Mouse (Mus musculus) ES-Bruce4 (cell line): ENCODE measurements around the gene Zfp316. TPM values are rescaled to one million over a fixed set of nuclear protein-coding genes. Genes with fewer than 3 reads are reported as not detected.

Experiments used
- H3K27ac ChIP-seq: 2 replicates; pipeline ENCODE4 v1.5.1; 2012; ENCODE audit warnings: low read length, inconsistent platforms; ENCODE audit not compliant: insufficient read depth
- H3K27me3 ChIP-seq: 2 replicates; pipeline ENCODE4 v1.6.1; 2012; ENCODE audit warnings: mild to moderate bottlenecking, low read length, inconsistent platforms; ENCODE audit not compliant: control insufficient read depth, poor library complexity, insufficient read depth, severe bottlenecking
- H3K36me3 ChIP-seq: 2 replicates; pipeline ENCODE4 v1.6.1; 2012; ENCODE audit warnings: inconsistent platforms, mild to moderate bottlenecking, low read length, moderate library complexity; ENCODE audit not compliant: control insufficient read depth, poor library complexity, insufficient read depth, severe bottlenecking
- H3K4me1 ChIP-seq: one replicate; pipeline ENCODE4 v1.8.1; 2011; ENCODE audit warnings: low read length; ENCODE audit not compliant: control insufficient read depth, insufficient read depth
- H3K4me3 ChIP-seq: 2 replicates; pipeline ENCODE4 v1.5.1; 2011; ENCODE audit warnings: low read depth, mild to moderate bottlenecking, low read length
- H3K9ac ChIP-seq: 2 replicates; pipeline ENCODE4 v1.6.1; 2012; ENCODE audit warnings: low read depth, mild to moderate bottlenecking, inconsistent platforms; ENCODE audit not compliant: poor library complexity, severe bottlenecking
- H3K9me3 ChIP-seq: replicated peaks from 2 replicates; pipeline ENCODE4 v1.6.1; 2012; ENCODE audit warnings: mild to moderate bottlenecking, low read length, inconsistent platforms; ENCODE audit not compliant: control insufficient read depth, poor library complexity, insufficient read depth, severe bottlenecking
- CTCF ChIP-seq: IDR thresholded peaks from one replicate; pipeline ENCODE4 v1.8.1; 2011; ENCODE audit warnings: low read depth, low read length
- EP300 ChIP-seq: IDR thresholded peaks from 2 replicates; pipeline ENCODE4 v1.6.1; 2011; ENCODE audit warnings: low read depth, low read length; ENCODE audit not compliant: insufficient read depth
- POLR2A ChIP-seq: IDR thresholded peaks from one replicate; pipeline ENCODE4 v1.8.1; 2011; ENCODE audit warnings: low read length; ENCODE audit not compliant: insufficient read depth
- polyA plus RNA-seq: library from polyadenylated mRNA; stranded (reverse); fragments of >200 nt; gene quantifications from 2 replicates; pipeline ENCODE4 v1.2.4, GENCODE M21; 2011; ENCODE audit warnings: low read depth; ENCODE audit not compliant: missing spikeins, insufficient read depth, insufficient read length

The Zfp316 gene
- polyA plus RNA-seq, 1 experiment, result 2.3 TPM

GRCm38 (mm10) chr5:143254487-143255130 is 15.2 kb downstream of the Zfp316 start:
- Histone ChIP-seq H3K4me1 (no peaks in the 10 kb centered on the region), H3K4me3 (peak overlapping the region; percentile 60), H3K36me3 (no peaks in the 10 kb centered on the region), H3K27me3 (peaks cover 14% of the 10 kb centered on the region), H3K9ac (peak overlapping the region; percentile 64), H3K27ac (no peak overlapping the region), H3K9me3 (no peaks in the 10 kb centered on the region)
- TF ChIP-seq EP300, result no peak
- no peak for TF ChIP-seq POLR2A
- TF ChIP-seq CTCF, result no peak

- peak overlapping the region; percentile 64 for H3K9ac ChIP-seq
- H3K27ac ChIP-seq, result no peak overlapping the region
- peak overlapping the region; percentile 60 for H3K4me3 ChIP-seq
- peaks cover 14% of the 10 kb centered on the region for H3K27me3 ChIP-seq
- TF ChIP-seq CTCF (no peak), EP300 (no peak), POLR2A (no peak)
- H3K4me1 ChIP-seq, result no peaks in the 10 kb centered on the region
- H3K9me3 ChIP-seq, result no peaks in the 10 kb centered on the region
- no peaks in the 10 kb centered on the region for H3K36me3 ChIP-seq
Measured at GRCm38 (mm10) chr5:143253881-143254486, 15.8 kb downstream of the Zfp316 start.

DNA sequence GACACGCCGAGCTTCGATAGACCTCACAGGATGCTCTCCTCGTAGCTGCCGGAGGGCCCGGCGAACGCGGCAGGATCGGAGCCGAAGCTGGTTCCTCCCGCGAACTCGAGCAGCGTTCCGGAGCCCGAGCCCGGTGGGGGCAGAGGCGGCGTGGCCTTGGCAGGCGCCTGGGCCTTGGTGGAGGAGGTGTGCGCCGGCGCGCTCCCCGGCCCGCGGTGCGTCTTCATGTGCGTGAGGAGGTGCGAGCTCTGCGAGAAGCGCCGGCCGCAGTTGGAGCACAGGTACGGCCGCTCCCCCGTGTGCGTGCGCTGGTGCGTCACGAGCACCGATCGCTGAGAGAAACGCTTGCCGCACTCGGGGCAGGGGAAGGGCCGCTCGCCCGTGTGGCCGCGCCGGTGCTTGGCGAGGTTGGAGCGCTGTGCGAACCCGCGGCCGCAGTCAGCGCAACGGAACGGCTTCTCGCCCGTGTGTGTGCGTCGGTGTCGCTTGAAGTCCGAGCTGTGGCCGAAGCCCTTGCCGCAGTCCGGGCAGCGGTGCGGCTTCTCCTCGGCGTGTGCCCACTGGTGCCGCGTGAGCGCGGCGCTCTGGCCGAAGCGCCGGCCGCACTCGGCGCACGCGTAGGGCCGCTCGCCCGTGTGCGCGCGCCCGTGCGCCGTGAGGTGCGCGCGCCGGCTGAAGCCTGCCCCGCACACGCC is 16.5 kb downstream of the Zfp316 start:
- Histone ChIP-seq H3K27ac (no peak overlapping the region), H3K9me3 (no peaks in the 10 kb centered on the region), H3K4me3 (peak overlapping the region; percentile 60), H3K9ac (peak overlapping the region; percentile 64), H3K4me1 (no peaks in the 10 kb centered on the region), H3K27me3 (peaks cover 14% of the 10 kb centered on the region), H3K36me3 (no peaks in the 10 kb centered on the region)
- TF ChIP-seq POLR2A (no peak), CTCF (no peak), EP300 (no peak)

GRCm38 (mm10) chr5:143252791-143253185 is 17.0 kb downstream of the Zfp316 start:
- Histone ChIP-seq H3K27me3 (peaks cover 14% of the 10 kb centered on the region), H3K9ac (peak overlapping the region; percentile 64), H3K4me1 (no peaks in the 10 kb centered on the region), H3K36me3 (no peaks in the 10 kb centered on the region), H3K4me3 (peak overlapping the region; percentile 60), H3K9me3 (no peaks in the 10 kb centered on the region), H3K27ac (no peak overlapping the region)
- TF ChIP-seq POLR2A (no peak), CTCF (no peak), EP300 (no peak)

- no peaks in the 10 kb centered on the region for H3K4me1 ChIP-seq
- TF ChIP-seq POLR2A, result no peak
- no peak for TF ChIP-seq EP300
- TF ChIP-seq CTCF, result no peak
- no peak overlapping the region for H3K9ac ChIP-seq
- H3K9me3 ChIP-seq, result no peaks in the 10 kb centered on the region
- no peaks in the 10 kb centered on the region for H3K36me3 ChIP-seq
- peaks cover 14% of the 10 kb centered on the region for H3K27me3 ChIP-seq
- H3K27ac ChIP-seq, result no peak overlapping the region
- H3K4me3 ChIP-seq, result no peak overlapping the region
Measured at GRCm38 (mm10) chr5:143252039-143252438, 17.8 kb downstream of the Zfp316 start.

- TF ChIP-seq POLR2A, result no peak
- TF ChIP-seq EP300, result no peak
- TF ChIP-seq CTCF, result no peak
- peaks cover 4% of the 10 kb centered on the region; the same call in 1 of the 2 replicates for H3K36me3 ChIP-seq
- no peak overlapping the region for H3K27ac ChIP-seq
Measured at GRCm38 (mm10) chr5:143244926-143245325, 24.9 kb downstream of the Zfp316 start.

More at GRCm38 (mm10) chr5:143244926-143245325, 24.9 kb downstream of the Zfp316 start:
- H3K9ac ChIP-seq, result no peak overlapping the region
- H3K4me3 ChIP-seq, result no peak overlapping the region
- H3K9me3 ChIP-seq, result no peaks in the 10 kb centered on the region
- no peaks in the 10 kb centered on the region for H3K27me3 ChIP-seq
- no peaks in the 10 kb centered on the region for H3K4me1 ChIP-seq
